ENCODE assay signal across 11 mouse cellular contexts in the genomic region with DNA sequence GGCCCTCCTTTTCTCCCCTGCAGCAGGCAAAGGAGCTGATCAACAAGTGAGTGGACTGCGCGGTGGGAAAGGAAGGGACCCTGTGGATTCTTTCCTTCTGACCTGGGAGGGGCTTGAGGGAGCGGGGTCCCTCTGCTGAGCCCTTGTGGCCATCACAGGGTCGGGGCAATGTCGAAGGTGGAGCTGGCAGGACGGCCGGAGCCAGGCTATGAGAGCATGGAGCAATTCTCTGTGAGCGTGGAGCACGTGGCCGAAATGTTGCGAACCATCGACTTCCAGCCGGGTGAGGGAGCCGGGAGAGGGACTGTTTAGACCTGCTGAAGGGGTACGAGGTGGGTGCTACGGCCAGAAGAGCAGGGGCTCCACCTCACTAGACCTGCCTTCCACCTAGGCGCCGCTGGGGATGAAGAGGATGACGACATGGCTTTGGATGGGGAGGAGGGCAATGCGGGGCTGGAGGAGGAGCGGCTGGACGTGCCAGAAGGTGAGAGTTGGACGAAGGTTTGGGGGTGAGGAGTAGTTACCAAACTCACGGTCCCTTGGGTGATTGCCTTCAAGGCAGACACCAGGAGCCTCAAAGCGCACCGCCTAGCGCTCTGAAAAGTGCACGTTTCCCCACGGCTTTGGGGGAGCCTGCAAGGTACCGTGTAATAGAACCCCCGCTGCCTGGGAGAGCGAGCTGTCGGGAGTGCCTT. TPM values are rescaled to one million over a fixed set of nuclear protein-coding genes. Genes with fewer than 3 reads are reported as not detected.
DNase-seq lines count a peak whose midpoint lies in the region; ATAC-seq and TF ChIP-seq lines count a peak whose summit lies in the region.
"Had no signal": no experiment of that assay in that cellular context is flagged by ENCODE, and none has a peak within 500 bp of the region (broad histone marks: within the 10 kb centered on the region; RNA-seq: fewer than 3 reads in every experiment).

No protein-coding gene starts in this region.

- TF ChIP-seq CTCF in ES-Bruce4 (IDR thresholded peaks at IDR 0.05; ENCODE audit: low read depth, low read length), result no peak

- ATAC-seq in heart, embryonic 11.5 days (replicated peaks; ENCODE audit: insufficient number of reproducible peaks, low FRiP score, low TSS enrichment), result no peak
- ATAC-seq in forebrain, embryonic 13.5 days, result 0 out of 2 replicates have a peak, but pooled peaks have one; percentile 24

- TF ChIP-seq EP300 in ES-Bruce4 (IDR thresholded peaks at IDR 0.05; ENCODE audit: insufficient read depth, low read depth, low read length), result no peak

- H3K36me3 ChIP-seq in heart, embryonic 11.5 days (ENCODE audit: control insufficient read depth, insufficient read depth, low read length), result peaks cover 4% of the 10 kb centered on the region; the same call in 1 of the 2 replicates
- H3K36me3 ChIP-seq in ES-Bruce4 (ENCODE audit: control insufficient read depth, insufficient read depth, low read length, poor library complexity, severe bottlenecking), result no peaks in the 10 kb centered on the region
- peaks cover 10% of the 10 kb centered on the region for H3K36me3 ChIP-seq in forebrain, embryonic 13.5 days (ENCODE audit: poor library complexity, severe bottlenecking)
- H3K36me3 ChIP-seq in midbrain, embryonic 10.5 days, result peaks cover 8% of the 10 kb centered on the region

- peak overlapping the region; percentile 37; the same call in 1 of the 2 replicates for H3K4me3 ChIP-seq in heart, embryonic 11.5 days (ENCODE audit: low read depth, low read length)
- H3K4me3 ChIP-seq in ES-Bruce4 (ENCODE audit: low read depth, low read length), result peak overlapping the region; percentile 31
- H3K4me3 ChIP-seq in forebrain, embryonic 13.5 days, result peak overlapping the region; percentile 27
- peak overlapping the region; percentile 49 for H3K4me3 ChIP-seq in midbrain, embryonic 10.5 days

- peaks cover 59% of the 10 kb centered on the region for H3K27me3 ChIP-seq in heart, embryonic 11.5 days (ENCODE audit: control insufficient read depth, insufficient read depth, low read length)
- peaks cover 12% of the 10 kb centered on the region; the same call in 1 of the 2 replicates for H3K27me3 ChIP-seq in ES-Bruce4 (ENCODE audit: control insufficient read depth, insufficient read depth, low read length, poor library complexity, severe bottlenecking)
- peaks cover 73% of the 10 kb centered on the region for H3K27me3 ChIP-seq in forebrain, embryonic 13.5 days
- H3K27me3 ChIP-seq in midbrain, embryonic 10.5 days (ENCODE audit: low read depth, poor library complexity, severe bottlenecking), result peaks cover 69% of the 10 kb centered on the region

- peaks cover 22% of the 10 kb centered on the region for H3K4me1 ChIP-seq in heart, embryonic 11.5 days (ENCODE audit: control insufficient read depth, insufficient read depth, low read length)
- no peaks in the 10 kb centered on the region for H3K4me1 ChIP-seq in ES-Bruce4 (ENCODE audit: control insufficient read depth, insufficient read depth, low read length)
- peaks cover 20% of the 10 kb centered on the region for H3K4me1 ChIP-seq in forebrain, embryonic 13.5 days
- H3K4me1 ChIP-seq in midbrain, embryonic 10.5 days, result peaks cover 28% of the 10 kb centered on the region

- H3K9me3 ChIP-seq in heart, embryonic 11.5 days (replicated peaks; ENCODE audit: control insufficient read depth, low read length), result no peaks in the 10 kb centered on the region
- no peaks in the 10 kb centered on the region for H3K9me3 ChIP-seq in ES-Bruce4 (replicated peaks; ENCODE audit: control insufficient read depth, insufficient read depth, low read length, poor library complexity, severe bottlenecking)
- H3K9me3 ChIP-seq in forebrain, embryonic 13.5 days (replicated peaks), result no peaks in the 10 kb centered on the region
- no peaks in the 10 kb centered on the region for H3K9me3 ChIP-seq in midbrain, embryonic 10.5 days (replicated peaks)

- intact Hi-C loops in heart, postnatal 10 days (cut with DNase I), result no loop called here

- H3K4me2 ChIP-seq in heart, embryonic 11.5 days, result peak overlapping the region; percentile 59
- peak overlapping the region; percentile 52 for H3K4me2 ChIP-seq in forebrain, embryonic 13.5 days

- no peak for DNase-seq in heart, postnatal 10 days
- peak; percentile 32 for DNase-seq in midbrain, embryonic 10.5 days (ENCODE audit: low spot score)
- DNase-seq in adrenal gland, adult 2 months, result no peak
- no peak for DNase-seq in cerebellum, adult 9-10 months
- no peak for DNase-seq in c-Kit-positive CD71-positive TER-119-positive erythroid progenitor cells, embryonic 14.5 days (ENCODE audit: low spot score)
- DNase-seq: cerebellum, adult 9-11 months; kidney, postnatal 25 days had no signal

- WGBS in heart, embryonic 11.5 days (ENCODE audit: insufficient replicate concordance), result 3% methylated on average over 33 of the region's 33 CpGs
- under 1% methylated on average over 33 of the region's 33 CpGs for WGBS in forebrain, embryonic 13.5 days
- WGBS in midbrain, embryonic 10.5 days, result 1% methylated on average over 33 of the region's 33 CpGs

- no peak overlapping the region for H3K27ac ChIP-seq in heart, embryonic 11.5 days (ENCODE audit: low read depth, low read length)
- H3K27ac ChIP-seq in ES-Bruce4 (ENCODE audit: insufficient read depth, low read length), result no peak overlapping the region
- H3K27ac ChIP-seq in forebrain, embryonic 13.5 days, result no peak overlapping the region
- no peak overlapping the region for H3K27ac ChIP-seq in midbrain, embryonic 10.5 days (replicated peaks)

- no peak overlapping the region for H3K9ac ChIP-seq in heart, embryonic 11.5 days (ENCODE audit: low read depth, low read length)
- peak overlapping the region; percentile 3 for H3K9ac ChIP-seq in ES-Bruce4 (ENCODE audit: low read depth, poor library complexity, severe bottlenecking)
- H3K9ac ChIP-seq in forebrain, embryonic 13.5 days, result no peak overlapping the region; the same call in 1 of the 2 replicates

- no peak for TF ChIP-seq POLR2A in ES-Bruce4 (IDR thresholded peaks at IDR 0.05; ENCODE audit: insufficient read depth, low read length)

RNA-seq across cellular contexts. Expression of a gene that starts 1.8 kb away (rescaled TPM):
- 0.51 TPM in 1 of 2 replicates, not detected in the other for polyA plus RNA-seq in heart, embryonic 11.5 days (2014; fragmentation: Nextera tagmentation; extraction: Ambion mirVana)
- total RNA-seq in heart, postnatal 10 days (2021), result not detected
- not detected in 2 replicates for polyA plus RNA-seq in ES-Bruce4 (2011; ENCODE audit: insufficient read depth, insufficient read length, low read depth, missing spikeins)
- not detected in 2 replicates for polyA plus RNA-seq in forebrain, embryonic 13.5 days (2015; fragmentation: Nextera tagmentation; extraction: Ambion mirVana)
- not detected in 2 replicates for polyA plus RNA-seq in midbrain, embryonic 10.5 days (2016; fragmentation: Nextera tagmentation; extraction: Ambion mirVana)
- not detected for total RNA-seq in adrenal gland, adult 2 months (2021)
- not detected in 2 replicates for polyA plus RNA-seq in adrenal gland, adult 2 months (2012; rRNA removed)
- total RNA-seq: liver, adult 2 months had no signal
- polyA plus RNA-seq: liver, adult 2 months had no signal

RNA-seq across cellular contexts. Expression of a gene that starts 17.2 kb away (rescaled TPM):
- 78.1 and 82.1 TPM in 2 replicates for polyA plus RNA-seq in heart, embryonic 11.5 days (2014; fragmentation: Nextera tagmentation; extraction: Ambion mirVana)
- total RNA-seq in heart, postnatal 10 days (2021), result 10 to 100 TPM; 52.1 to 59.3 TPM
- polyA plus RNA-seq in ES-Bruce4 (2011; ENCODE audit: insufficient read depth, insufficient read length, low read depth, missing spikeins), result 58.1 and 60.0 TPM in 2 replicates
- polyA plus RNA-seq in forebrain, embryonic 13.5 days (2015; fragmentation: Nextera tagmentation; extraction: Ambion mirVana), result 56.7 and 57.1 TPM in 2 replicates
- 58.7 and 64.5 TPM in 2 replicates for polyA plus RNA-seq in midbrain, embryonic 10.5 days (2016; fragmentation: Nextera tagmentation; extraction: Ambion mirVana)
- 10 to 100 TPM; 71.0 to 72.1 TPM for total RNA-seq in adrenal gland, adult 2 months (2021)
- polyA plus RNA-seq in adrenal gland, adult 2 months (2012; rRNA removed), result 127 and 137 TPM in 2 replicates

RNA-seq across cellular contexts. Expression of a gene that starts 20.4 kb away (rescaled TPM):
- 13.9 and 16.7 TPM in 2 replicates for polyA plus RNA-seq in heart, embryonic 11.5 days (2014; fragmentation: Nextera tagmentation; extraction: Ambion mirVana)
- 10 to 100 TPM; 67.3 to 78.0 TPM for total RNA-seq in heart, postnatal 10 days (2021)
- 5.1 TPM in 2 replicates for polyA plus RNA-seq in ES-Bruce4 (2011; ENCODE audit: insufficient read depth, insufficient read length, low read depth, missing spikeins)
- polyA plus RNA-seq in forebrain, embryonic 13.5 days (2015; fragmentation: Nextera tagmentation; extraction: Ambion mirVana), result not detected in 2 replicates
- not detected in 2 replicates for polyA plus RNA-seq in midbrain, embryonic 10.5 days (2016; fragmentation: Nextera tagmentation; extraction: Ambion mirVana)
- not detected for total RNA-seq in adrenal gland, adult 2 months (2021)
- polyA plus RNA-seq in adrenal gland, adult 2 months (2012; rRNA removed), result not detected in 2 replicates
- polyA plus RNA-seq: liver, adult 2 months had no signal

RNA-seq across cellular contexts. Expression of a gene that starts 28.8 kb away (rescaled TPM):
- 0.47 and 0.48 TPM in 2 replicates for polyA plus RNA-seq in heart, embryonic 11.5 days (2014; fragmentation: Nextera tagmentation; extraction: Ambion mirVana)
- total RNA-seq in heart, postnatal 10 days (2021), result under 1 TPM in 1 of 2 experiments, not detected in 1; 0.25 TPM
- 8.5 and 9.2 TPM in 2 replicates for polyA plus RNA-seq in ES-Bruce4 (2011; ENCODE audit: insufficient read depth, insufficient read length, low read depth, missing spikeins)
- polyA plus RNA-seq in forebrain, embryonic 13.5 days (2015; fragmentation: Nextera tagmentation; extraction: Ambion mirVana), result 1.7 and 1.8 TPM in 2 replicates
- polyA plus RNA-seq in midbrain, embryonic 10.5 days (2016; fragmentation: Nextera tagmentation; extraction: Ambion mirVana), result 1.5 and 7.1 TPM in 2 replicates
- total RNA-seq in adrenal gland, adult 2 months (2021), result not detected
- not detected in 2 replicates for polyA plus RNA-seq in adrenal gland, adult 2 months (2012; rRNA removed)

RNA-seq across cellular contexts. Expression of a gene that starts 30.8 kb away (rescaled TPM):
- polyA plus RNA-seq in heart, embryonic 11.5 days (2014; fragmentation: Nextera tagmentation; extraction: Ambion mirVana), result not detected in 2 replicates
- not detected for total RNA-seq in heart, postnatal 10 days (2021)
- not detected in 2 replicates for polyA plus RNA-seq in ES-Bruce4 (2011; ENCODE audit: insufficient read depth, insufficient read length, low read depth, missing spikeins)
- not detected in 2 replicates for polyA plus RNA-seq in forebrain, embryonic 13.5 days (2015; fragmentation: Nextera tagmentation; extraction: Ambion mirVana)
- polyA plus RNA-seq in midbrain, embryonic 10.5 days (2016; fragmentation: Nextera tagmentation; extraction: Ambion mirVana), result not detected in 2 replicates
- total RNA-seq in adrenal gland, adult 2 months (2021), result not detected
- polyA plus RNA-seq in adrenal gland, adult 2 months (2012; rRNA removed), result not detected in 2 replicates
- total RNA-seq: liver, adult 2 months had no signal
- polyA plus RNA-seq: liver, adult 2 months had no signal
